Comparison of ENCODE assay signal across 9 mouse cellular contexts in the genomic region with DNA sequence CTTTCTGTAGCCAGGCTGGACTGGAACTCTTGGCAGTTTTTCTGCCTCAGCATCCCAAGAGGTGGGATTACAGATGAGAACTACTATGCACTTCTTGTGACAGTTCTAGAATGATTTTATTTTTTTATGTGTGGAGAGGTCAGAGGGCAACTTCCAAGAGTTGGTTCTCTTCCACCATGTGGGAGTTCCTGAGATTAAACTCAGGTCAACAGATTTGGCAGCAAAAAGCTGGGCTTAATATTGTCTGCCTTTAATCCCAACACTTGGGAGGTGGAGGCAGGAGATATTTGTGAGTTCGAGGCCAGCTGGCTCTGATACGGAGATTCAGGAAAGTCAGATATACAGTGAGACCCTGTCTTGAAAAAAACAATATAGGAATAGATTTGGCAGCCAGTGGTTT. TPM values are rescaled to one million over a fixed set of nuclear protein-coding genes. Genes with fewer than 3 reads are reported as not detected.
DNase-seq lines count a peak whose midpoint lies in the region; ATAC-seq and TF ChIP-seq lines count a peak whose summit lies in the region.
"Had no signal": no experiment of that assay in that cellular context is flagged by ENCODE, and none has a peak within 500 bp of the region (broad histone marks: within the 10 kb centered on the region; RNA-seq: fewer than 3 reads in every experiment).

No protein-coding gene starts in this region.

- peak overlapping the region; percentile 84 for H3K4me2 ChIP-seq in intestine, embryonic 14.5 days (ENCODE audit: low read length)
- H3K4me2 ChIP-seq in intestine, postnatal 0 days (replicated peaks; ENCODE audit: low read depth): no peak overlapping the region
- peak overlapping the region; percentile 89 for H3K4me2 ChIP-seq in hindbrain, embryonic 13.5 days
- H3K4me2 ChIP-seq in midbrain, embryonic 13.5 days (replicated peaks): peak overlapping the region; percentile 79

- no peak overlapping the region for H3K9ac ChIP-seq in intestine, embryonic 14.5 days (ENCODE audit: low read length)
- H3K9ac ChIP-seq in intestine, postnatal 0 days (ENCODE audit: low read depth, low read length): no peak overlapping the region
- peak overlapping the region; percentile 9 for H3K9ac ChIP-seq in hindbrain, embryonic 13.5 days
- 0 out of 2 replicates have a peak overlapping the region, but pooled peaks have one; percentile 19 for H3K9ac ChIP-seq in midbrain, embryonic 13.5 days (replicated peaks)

- H3K27ac ChIP-seq in intestine, embryonic 14.5 days (ENCODE audit: low read depth): no peak overlapping the region
- no peak overlapping the region for H3K27ac ChIP-seq in intestine, postnatal 0 days (ENCODE audit: low read depth, low read length)
- no peak overlapping the region for H3K27ac ChIP-seq in hindbrain, embryonic 13.5 days
- H3K27ac ChIP-seq in midbrain, embryonic 13.5 days: no peak overlapping the region

- 0 out of 2 replicates have a peak, but pooled peaks cover 3% of the 10 kb centered on the region for H3K36me3 ChIP-seq in intestine, embryonic 14.5 days (ENCODE audit: control insufficient read depth, insufficient read depth, low read length)
- H3K36me3 ChIP-seq in intestine, postnatal 0 days (ENCODE audit: control insufficient read depth, insufficient read depth): no peaks in the 10 kb centered on the region
- no peaks in the 10 kb centered on the region for H3K36me3 ChIP-seq in hindbrain, embryonic 13.5 days
- no peaks in the 10 kb centered on the region for H3K36me3 ChIP-seq in midbrain, embryonic 13.5 days

- no peak for TF ChIP-seq CTCF in intestine, postnatal 0 days (IDR thresholded peaks at IDR 0.05; ENCODE audit: low read depth)

- 65% methylated on average over 2 of the region's 2 CpGs for WGBS in intestine, embryonic 14.5 days
- WGBS in intestine, postnatal 0 days: 52% methylated on average over 2 of the region's 2 CpGs
- WGBS in hindbrain, embryonic 13.5 days: 84% methylated on average over 2 of the region's 2 CpGs
- WGBS in midbrain, embryonic 13.5 days: 75% methylated on average over 2 of the region's 2 CpGs

- no peaks in the 10 kb centered on the region for H3K27me3 ChIP-seq in intestine, embryonic 14.5 days (replicated peaks; ENCODE audit: control insufficient read depth, insufficient read depth, low read length)
- no peaks in the 10 kb centered on the region for H3K27me3 ChIP-seq in intestine, postnatal 0 days (replicated peaks; ENCODE audit: control insufficient read depth, insufficient read depth, low read length)
- no peaks in the 10 kb centered on the region for H3K27me3 ChIP-seq in hindbrain, embryonic 13.5 days
- no peaks in the 10 kb centered on the region for H3K27me3 ChIP-seq in midbrain, embryonic 13.5 days

- 0 out of 2 replicates have a peak overlapping the region, but pooled peaks have one; percentile 99 for H3K4me3 ChIP-seq in intestine, embryonic 14.5 days (ENCODE audit: low read depth, low read length)
- no peak overlapping the region for H3K4me3 ChIP-seq in intestine, postnatal 0 days (ENCODE audit: low read depth, low read length)
- H3K4me3 ChIP-seq in hindbrain, embryonic 13.5 days: no peak overlapping the region
- peak overlapping the region; percentile 17 for H3K4me3 ChIP-seq in midbrain, embryonic 13.5 days (replicated peaks)

- H3K4me1 ChIP-seq in intestine, embryonic 14.5 days (replicated peaks; ENCODE audit: control insufficient read depth, insufficient read depth, low read length): peaks cover 23% of the 10 kb centered on the region
- peaks cover 13% of the 10 kb centered on the region; the same call in 1 of the 2 replicates for H3K4me1 ChIP-seq in intestine, postnatal 0 days (replicated peaks; ENCODE audit: control insufficient read depth, insufficient read depth, low read length)
- H3K4me1 ChIP-seq in hindbrain, embryonic 13.5 days (replicated peaks): peaks cover 36% of the 10 kb centered on the region
- peaks cover 37% of the 10 kb centered on the region for H3K4me1 ChIP-seq in midbrain, embryonic 13.5 days (replicated peaks)

- DNase-seq in intestine, embryonic 14.5 days (ENCODE audit: low spot score): no peak
- peak; percentile 30 for DNase-seq in adipocyte (ENCODE audit: low spot score)
- DNase-seq in frontal cortex, postnatal 25 days (ENCODE audit: low spot score in 2 of 2): no peak
- no peak for DNase-seq in embryo, embryonic 10 days (ENCODE audit: low spot score)
- no peak for DNase-seq in lung, adult 18-20 months
- DNase-seq: gastrocnemius, postnatal 10 days had no signal

- no peaks in the 10 kb centered on the region for H3K9me3 ChIP-seq in intestine, embryonic 14.5 days (ENCODE audit: control insufficient read depth, low read length)
- H3K9me3 ChIP-seq in intestine, postnatal 0 days (ENCODE audit: control insufficient read depth): no peaks in the 10 kb centered on the region
- no peaks in the 10 kb centered on the region for H3K9me3 ChIP-seq in hindbrain, embryonic 13.5 days
- no peaks in the 10 kb centered on the region for H3K9me3 ChIP-seq in midbrain, embryonic 13.5 days

- ATAC-seq in intestine, embryonic 14.5 days (replicated peaks; ENCODE audit: low FRiP score, low TSS enrichment, low read depth): no peak
- no peak for ATAC-seq in intestine, postnatal 0 days
- no peak for ATAC-seq in hindbrain, embryonic 13.5 days (ENCODE audit: low FRiP score)
- ATAC-seq in midbrain, embryonic 13.5 days: no peak

RNA-seq across cellular contexts. Expression of gene Naa15, which starts 3.0 kb away (rescaled TPM):
- 37.3 and 42.1 TPM in 2 replicates for polyA plus RNA-seq in intestine, embryonic 14.5 days (2014; fragmentation: Nextera tagmentation; extraction: Ambion mirVana)
- polyA plus RNA-seq in intestine, postnatal 0 days (2015; fragmentation: Nextera tagmentation; extraction: Ambion mirVana): 14.4 and 16.3 TPM in 2 replicates
- 54.0 and 55.2 TPM in 2 replicates for polyA plus RNA-seq in hindbrain, embryonic 13.5 days (2015; fragmentation: Nextera tagmentation; extraction: Ambion mirVana)
- 56.4 and 63.7 TPM in 2 replicates for polyA plus RNA-seq in midbrain, embryonic 13.5 days (2015; fragmentation: Nextera tagmentation; extraction: Ambion mirVana)

RNA-seq across cellular contexts. Expression of gene Ndufc1, which starts 9.2 kb away (rescaled TPM):
- polyA plus RNA-seq in intestine, embryonic 14.5 days (2014; fragmentation: Nextera tagmentation; extraction: Ambion mirVana): 751 and 824 TPM in 2 replicates
- polyA plus RNA-seq in intestine, postnatal 0 days (2015; fragmentation: Nextera tagmentation; extraction: Ambion mirVana): 1,384 and 1,395 TPM in 2 replicates
- polyA plus RNA-seq in hindbrain, embryonic 13.5 days (2015; fragmentation: Nextera tagmentation; extraction: Ambion mirVana): 824 and 888 TPM in 2 replicates
- 772 and 835 TPM in 2 replicates for polyA plus RNA-seq in midbrain, embryonic 13.5 days (2015; fragmentation: Nextera tagmentation; extraction: Ambion mirVana)

RNA-seq across cellular contexts. Expression of gene Mgarp, which starts 21.4 kb away (rescaled TPM):
- polyA plus RNA-seq in intestine, embryonic 14.5 days (2014; fragmentation: Nextera tagmentation; extraction: Ambion mirVana): 4.6 and 4.8 TPM in 2 replicates
- polyA plus RNA-seq in intestine, postnatal 0 days (2015; fragmentation: Nextera tagmentation; extraction: Ambion mirVana): 0.41 and 0.59 TPM in 2 replicates
- polyA plus RNA-seq in hindbrain, embryonic 13.5 days (2015; fragmentation: Nextera tagmentation; extraction: Ambion mirVana): 1.2 and 3.3 TPM in 2 replicates
- polyA plus RNA-seq in midbrain, embryonic 13.5 days (2015; fragmentation: Nextera tagmentation; extraction: Ambion mirVana): 5.6 and 12.0 TPM in 2 replicates

Comparison
In these comparisons a context has a peak if more than half of its experiments do, and no peak if none do; other contexts are left out.
1. H3K4me3 ChIP-seq: peak in intestine, embryonic 14.5 days (single experiment) and midbrain, embryonic 13.5 days (single experiment); none in intestine, postnatal 0 days (single experiment) and hindbrain, embryonic 13.5 days (single experiment).
2. H3K9ac ChIP-seq: peak in hindbrain, embryonic 13.5 days (single experiment) and midbrain, embryonic 13.5 days (single experiment); none in intestine, embryonic 14.5 days (single experiment) and intestine, postnatal 0 days (single experiment).